Mouse (Mus musculus) MN1 (cell line): ENCODE measurements around the gene Ap2b1.

ENCODE experiments used
- DNase-seq: peaks from one replicate; pipeline ENCODE4 v3.0.0-alpha.2; 2016; ENCODE audit warnings: low spot score

The Ap2b1 gene

GRCm38 (mm10) chr11:83445001-83445400 is 146.2 kb downstream of the Ap2b1 start:
- no peak for DNase-seq

- peak; percentile 36 for DNase-seq
Measured at GRCm38 (mm10) chr11:83447612-83448011, 148.8 kb downstream of the Ap2b1 start.

- peak; percentile 24 for DNase-seq
Measured at GRCm38 (mm10) chr11:83448021-83448926, 149.4 kb downstream of the Ap2b1 start.

GRCm38 (mm10) chr11:83448927-83449236 is 150.1 kb downstream of the Ap2b1 start:
- no peak for DNase-seq

- DNase-seq, result no peak
Measured at GRCm38 (mm10) chr11:83449298-83449697, 150.5 kb downstream of the Ap2b1 start.

- no peak for DNase-seq
Measured at GRCm38 (mm10) chr11:83450550-83450949, 151.7 kb downstream of the Ap2b1 start.

- no peak for DNase-seq
Measured at GRCm38 (mm10) chr11:83451281-83451680, 152.5 kb downstream of the Ap2b1 start.

- no peak for DNase-seq
Measured at GRCm38 (mm10) chr11:83454548-83454947, 155.7 kb downstream of the Ap2b1 start.
